Mouse (Mus musculus) midbrain, embryonic 14.5 days (tissue): ENCODE results near the gene Prpf40b. TPM values are rescaled to one million over a fixed set of nuclear protein-coding genes. Genes with fewer than 3 reads are reported as not detected.

Source experiments
- ATAC-seq: fragments of 200-750 bp; cut with Nextera tagmentation; 2 replicates; pipeline ENCODE4 v1.8.0; 2017; ENCODE audit warnings: moderate number of reproducible peaks, moderate library complexity; ENCODE audit not compliant: low FRiP score, low TSS enrichment
- DNase-seq: peaks from one replicate; pipeline ENCODE4 v3.0.0-alpha.2; 2015
- H3K27ac ChIP-seq: fragments of 300-500 bp; sonication (generic); replicated peaks from 2 replicates; pipeline ENCODE4 v1.5.1; 2014; ENCODE audit warnings: mild to moderate bottlenecking, low read depth, low read length, moderate library complexity
- H3K27me3 ChIP-seq: fragments of 300-500 bp; sonication (generic); 2 replicates; pipeline ENCODE4 v1.6.1; 2014; ENCODE audit warnings: low read length, control low read depth, mixed read lengths; ENCODE audit not compliant: control insufficient read depth, insufficient read depth
- H3K36me3 ChIP-seq: fragments of 300-500 bp; sonication (generic); 2 replicates; pipeline ENCODE4 v1.6.1; 2014; ENCODE audit warnings: low read length, control low read depth; ENCODE audit not compliant: control insufficient read depth, insufficient read depth
- H3K4me1 ChIP-seq: fragments of 300-500 bp; sonication (generic); 2 replicates; pipeline ENCODE4 v1.6.1; 2014; ENCODE audit warnings: mild to moderate bottlenecking, antibody characterized with exemption, low read length, control low read depth; ENCODE audit not compliant: control insufficient read depth, insufficient read depth
- H3K4me2 ChIP-seq: fragments of 300-500 bp; sonication (generic); 2 replicates; pipeline ENCODE4 v1.6.1; 2014; ENCODE audit warnings: mild to moderate bottlenecking, low read length, moderate library complexity
- H3K4me3 ChIP-seq: fragments of 300-500 bp; sonication (generic); replicated peaks from 2 replicates; pipeline ENCODE4 v1.5.1; 2014; ENCODE audit warnings: low read depth, low read length
- H3K9ac ChIP-seq: fragments of 300-500 bp; sonication (generic); replicated peaks from 2 replicates; pipeline ENCODE4 v1.6.1; 2014; ENCODE audit warnings: mild to moderate bottlenecking, low read length, moderate library complexity
- H3K9me3 ChIP-seq: fragments of 300-500 bp; sonication (generic); 2 replicates; pipeline ENCODE4 v1.6.1; 2016; ENCODE audit warnings: low read length, control low read depth, mixed read lengths; ENCODE audit not compliant: control insufficient read depth
- WGBS: fragments of 180-500 bp; shearing (Covaris S2); extraction: QIAGEN DNeasy Blood & Tissue Kit; methylation state at CpG from one replicate; pipeline ENCODE4 v1.1.7; 2014; 5-methylcytosine and 5-hydroxymethylcytosine counted together
- polyA plus RNA-seq: library from polyadenylated mRNA; unstranded; fragments of >200 nt; fragmentation: Nextera tagmentation; extraction: Ambion mirVana; gene quantifications from 2 replicates; pipeline ENCODE4 v1.2.1, GENCODE M21; 2014

The Prpf40b gene
- polyA plus RNA-seq, 1 experiment from 2014 or later = 100 TPM

- H3K27ac ChIP-seq = no peak overlapping the region
- no peak overlapping the region for H3K9ac ChIP-seq
- no peaks in the 10 kb centered on the region for H3K36me3 ChIP-seq
- 0 out of 2 replicates have a peak, but pooled peaks cover 5% of the 10 kb centered on the region for H3K4me1 ChIP-seq
- H3K9me3 ChIP-seq = no peaks in the 10 kb centered on the region
- 48% methylated on average over 9 of the region's 9 CpGs for WGBS
- DNase-seq = no peak
- no peak overlapping the region for H3K4me3 ChIP-seq
- H3K27me3 ChIP-seq = no peaks in the 10 kb centered on the region
- ATAC-seq = no peak
- H3K4me2 ChIP-seq = no peak overlapping the region
These were observed 47.5 kb downstream of the Prpf40b start for GRCm38 (mm10) chr15:99342194-99342981.

GRCm38 (mm10) chr15:99343414-99344147 lies 48.7 kb downstream of the Prpf40b start:
- Histone ChIP-seq H3K9me3 (no peaks in the 10 kb centered on the region), H3K4me3 (no peak overlapping the region), H3K9ac (no peak overlapping the region), H3K27ac (peak overlapping the region; percentile 37), H3K27me3 (no peaks in the 10 kb centered on the region), H3K36me3 (no peaks in the 10 kb centered on the region), H3K4me1 (0 out of 2 replicates have a peak, but pooled peaks cover 5% of the 10 kb centered on the region), H3K4me2 (no peak overlapping the region)
- WGBS = 73% methylated on average over 5 of the region's 5 CpGs
- DNase-seq (peak; percentile 25), ATAC-seq (no peak)

- Histone ChIP-seq H3K9me3 (no peaks in the 10 kb centered on the region), H3K9ac (no peak overlapping the region), H3K4me3 (no peak overlapping the region), H3K4me1 (0 out of 2 replicates have a peak, but pooled peaks cover 5% of the 10 kb centered on the region), H3K36me3 (no peaks in the 10 kb centered on the region), H3K27ac (0 out of 2 replicates have a peak overlapping the region, but pooled peaks have one; percentile 37), H3K4me2 (no peak overlapping the region), H3K27me3 (no peaks in the 10 kb centered on the region)
- no peak for ATAC-seq
- 71% methylated on average over 8 of the region's 8 CpGs for WGBS
- no peak for DNase-seq
These were observed 49.4 kb downstream of the Prpf40b start for GRCm38 (mm10) chr15:99344148-99344870.

GRCm38 (mm10) chr15:99344961-99345360 lies 50.1 kb downstream of the Prpf40b start:
- no peak overlapping the region for H3K9ac ChIP-seq
- no peak overlapping the region for H3K4me2 ChIP-seq
- H3K9me3 ChIP-seq = no peaks in the 10 kb centered on the region
- H3K4me3 ChIP-seq = no peak overlapping the region
- DNase-seq = no peak
- no peaks in the 10 kb centered on the region for H3K27me3 ChIP-seq
- 87% methylated on average over 4 of the region's 4 CpGs for WGBS
- H3K27ac ChIP-seq = no peak overlapping the region
- H3K4me1 ChIP-seq = 0 out of 2 replicates have a peak, but pooled peaks cover 5% of the 10 kb centered on the region
- no peak for ATAC-seq
- H3K36me3 ChIP-seq = no peaks in the 10 kb centered on the region

GRCm38 (mm10) chr15:99351610-99352009 lies 56.7 kb downstream of the Prpf40b start:
- H3K4me3 ChIP-seq = no peak overlapping the region
- H3K9me3 ChIP-seq = no peaks in the 10 kb centered on the region
- no peaks in the 10 kb centered on the region for H3K36me3 ChIP-seq
- no peak overlapping the region for H3K27ac ChIP-seq
- H3K4me2 ChIP-seq = no peak overlapping the region
- H3K27me3 ChIP-seq = no peaks in the 10 kb centered on the region
- 80% methylated on average over 6 of the region's 6 CpGs for WGBS
- H3K4me1 ChIP-seq = no peaks in the 10 kb centered on the region
- DNase-seq (no peak), ATAC-seq (no peak)
- H3K9ac ChIP-seq = no peak overlapping the region

GRCm38 (mm10) chr15:99352306-99352705 lies 57.4 kb downstream of the Prpf40b start:
- H3K4me2 ChIP-seq = no peak overlapping the region
- H3K9me3 ChIP-seq = no peaks in the 10 kb centered on the region
- H3K9ac ChIP-seq = no peak overlapping the region
- DNase-seq (no peak), ATAC-seq (no peak)
- no peak overlapping the region for H3K27ac ChIP-seq
- no peaks in the 10 kb centered on the region for H3K36me3 ChIP-seq
- WGBS = 86% methylated on average over 5 of the region's 5 CpGs
- no peaks in the 10 kb centered on the region for H3K4me1 ChIP-seq
- H3K4me3 ChIP-seq = no peak overlapping the region
- H3K27me3 ChIP-seq = no peaks in the 10 kb centered on the region

GRCm38 (mm10) chr15:99355660-99356059 lies 60.8 kb downstream of the Prpf40b start:
- Histone ChIP-seq H3K9ac (no peak overlapping the region), H3K36me3 (no peaks in the 10 kb centered on the region), H3K9me3 (no peaks in the 10 kb centered on the region), H3K27me3 (no peaks in the 10 kb centered on the region), H3K27ac (no peak overlapping the region), H3K4me1 (no peaks in the 10 kb centered on the region), H3K4me3 (no peak overlapping the region), H3K4me2 (no peak overlapping the region)
- ATAC-seq = no peak
- no peak for DNase-seq
- 82% methylated on average over 6 of the region's 6 CpGs for WGBS

GRCm38 (mm10) chr15:99356462-99356861 lies 61.6 kb downstream of the Prpf40b start:
- no peaks in the 10 kb centered on the region for H3K36me3 ChIP-seq
- no peak overlapping the region for H3K4me2 ChIP-seq
- ATAC-seq = no peak
- H3K27me3 ChIP-seq = no peaks in the 10 kb centered on the region
- H3K9ac ChIP-seq = no peak overlapping the region
- no peak overlapping the region for H3K27ac ChIP-seq
- 85% methylated on average over 6 of the region's 6 CpGs for WGBS
- H3K9me3 ChIP-seq = no peaks in the 10 kb centered on the region
- H3K4me1 ChIP-seq = no peaks in the 10 kb centered on the region
- H3K4me3 ChIP-seq = no peak overlapping the region
- DNase-seq = no peak
